Mouse (Mus musculus) kidney, embryonic 16.5 days (tissue): ENCODE results near the gene Clk2. TPM values are rescaled to one million over a fixed set of nuclear protein-coding genes. Genes with fewer than 3 reads are reported as not detected.

Experiments
- ATAC-seq: fragments of 200-750 bp; cut with Nextera tagmentation; 2 replicates; pipeline ENCODE4 v1.8.0; 2017; ENCODE audit warnings: moderate TSS enrichment; ENCODE audit not compliant: low FRiP score, low TSS enrichment
- H3K27ac ChIP-seq: fragments of 300-500 bp; sonication (generic); 2 replicates; pipeline ENCODE4 v1.5.1; 2014; ENCODE audit warnings: low read length
- H3K27me3 ChIP-seq: fragments of 300-500 bp; sonication (generic); 2 replicates; pipeline ENCODE4 v1.6.1; 2014; ENCODE audit warnings: low read length, control low read depth, mixed read lengths; ENCODE audit not compliant: insufficient read depth
- H3K36me3 ChIP-seq: fragments of 300-500 bp; sonication (generic); 2 replicates; pipeline ENCODE4 v1.6.1; 2014; ENCODE audit warnings: low read length, control low read depth, mixed read lengths; ENCODE audit not compliant: insufficient read depth
- H3K4me1 ChIP-seq: fragments of 300-500 bp; sonication (generic); 2 replicates; pipeline ENCODE4 v1.6.1; 2014; ENCODE audit warnings: low read length, control low read depth, mixed read lengths; ENCODE audit not compliant: insufficient read depth
- H3K4me2 ChIP-seq: fragments of 300-500 bp; sonication (generic); replicated peaks from 2 replicates; pipeline ENCODE4 v1.6.1; 2014; ENCODE audit warnings: low read depth, low read length
- H3K4me3 ChIP-seq: fragments of 300-500 bp; sonication (generic); 2 replicates; pipeline ENCODE4 v1.5.1; 2014; ENCODE audit warnings: mild to moderate bottlenecking, low read length
- H3K9ac ChIP-seq: fragments of 300-500 bp; sonication (generic); replicated peaks from 2 replicates; pipeline ENCODE4 v1.6.1; 2014; ENCODE audit warnings: low read length
- H3K9me3 ChIP-seq: fragments of 300-500 bp; sonication (generic); 2 replicates; pipeline ENCODE4 v1.6.1; 2016; ENCODE audit warnings: low read length, control low read depth
- WGBS: fragments of 180-500 bp; shearing (Covaris S2); extraction: QIAGEN DNeasy Blood & Tissue Kit; methylation state at CpG from one replicate; pipeline ENCODE4 v1.1.7; 2014; 5-methylcytosine and 5-hydroxymethylcytosine counted together
- polyA plus RNA-seq: library from polyadenylated mRNA; unstranded; fragments of >200 nt; fragmentation: Nextera tagmentation; extraction: Ambion mirVana; gene quantifications from 2 replicates; pipeline ENCODE4 v1.2.1, GENCODE M21; 2015

The Clk2 gene
- polyA plus RNA-seq, 1 experiment from 2014 or later = 29.1 TPM

GRCm38 (mm10) chr3:89133752-89134151 is 30.8 kb upstream of the Clk2 start:
- Histone ChIP-seq H3K4me1 (peaks cover 5% of the 10 kb centered on the region; the same call in 1 of the 2 replicates), H3K36me3 (no peaks in the 10 kb centered on the region), H3K9me3 (no peaks in the 10 kb centered on the region), H3K27ac (no peak overlapping the region), H3K9ac (no peak overlapping the region), H3K27me3 (no peaks in the 10 kb centered on the region), H3K4me2 (no peak overlapping the region), H3K4me3 (no peak overlapping the region)
- 84% methylated on average over 1 of the region's 1 CpGs for WGBS
- ATAC-seq = no peak

DNA sequence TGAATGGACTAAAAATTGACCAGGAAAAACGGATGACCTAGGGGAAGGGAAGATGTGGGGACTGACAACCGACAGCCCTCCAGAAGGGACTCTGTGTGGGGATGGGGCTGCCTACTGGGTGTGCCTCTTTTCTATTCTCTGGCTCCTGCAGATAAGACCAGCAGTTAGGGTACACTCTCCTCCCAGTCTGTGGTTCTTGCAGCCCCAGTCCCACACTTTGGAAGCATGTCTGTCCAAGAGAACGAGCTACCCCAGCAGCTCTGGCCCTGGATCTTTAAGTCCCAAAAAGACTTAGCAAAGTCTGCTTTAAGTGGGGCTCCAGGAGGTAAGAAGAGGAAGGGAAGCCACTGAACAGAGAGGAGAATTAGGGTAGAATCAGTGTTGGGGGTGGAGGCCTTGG is 28.6 kb upstream of the Clk2 start, which contains the start of gene Pklr:
Gene Pklr (plus strand): TSS at position 185 of the 400 bp plus-strand sequence.
- Histone ChIP-seq H3K4me2 (0 out of 2 replicates have a peak within 1 kb of the TSS, but pooled peaks have one; percentile 5), H3K9ac (no peak within 1 kb of the TSS; the same call in 1 of the 2 replicates), H3K4me3 (no peak within 1 kb of the TSS), H3K27ac (0 out of 2 replicates have a peak within 1 kb of the TSS, but pooled peaks have one; percentile 20), H3K4me1 (peaks cover 5% of the 10 kb centered on the region; the same call in 1 of the 2 replicates), H3K27me3 (no peaks in the 10 kb centered on the region), H3K36me3 (no peaks in the 10 kb centered on the region), H3K9me3 (no peaks in the 10 kb centered on the region)
- WGBS = 57% methylated on average over 3 of the region's 3 CpGs
- no peak for ATAC-seq

- peak; percentile 95 for ATAC-seq
- WGBS = 32% methylated on average over 9 of the region's 9 CpGs
- no peaks in the 10 kb centered on the region for H3K36me3 ChIP-seq
- 0 out of 2 replicates have a peak overlapping the region, but pooled peaks have one; percentile 5 for H3K4me2 ChIP-seq
- H3K4me1 ChIP-seq = peaks cover 5% of the 10 kb centered on the region; the same call in 1 of the 2 replicates
- H3K27me3 ChIP-seq = no peaks in the 10 kb centered on the region
- H3K9ac ChIP-seq = no peak overlapping the region; the same call in 1 of the 2 replicates
- 0 out of 2 replicates have a peak overlapping the region, but pooled peaks have one; percentile 20 for H3K27ac ChIP-seq
- no peaks in the 10 kb centered on the region for H3K9me3 ChIP-seq
- H3K4me3 ChIP-seq = no peak overlapping the region
Measured at GRCm38 (mm10) chr3:89136365-89136764, 28.2 kb upstream of the Clk2 start.

DNA sequence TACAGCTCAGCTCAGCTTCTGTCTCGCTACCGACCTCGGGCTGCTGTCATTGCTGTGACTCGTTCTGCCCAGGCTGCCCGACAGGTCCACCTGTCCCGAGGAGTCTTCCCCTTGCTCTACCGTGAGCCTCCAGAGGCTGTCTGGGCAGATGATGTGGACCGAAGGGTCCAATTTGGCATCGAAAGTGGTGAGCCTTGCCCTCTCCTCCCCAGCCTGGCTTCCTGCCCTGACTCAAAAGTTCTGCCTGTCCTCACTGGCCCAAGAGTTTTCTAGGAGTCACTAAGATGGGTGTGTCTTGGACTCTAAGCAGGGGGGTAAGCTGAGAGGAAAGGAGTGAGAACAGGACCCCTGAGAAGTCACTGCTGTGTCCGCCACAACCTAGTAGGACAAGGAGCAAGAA is 19.8 kb upstream of the Clk2 start:
- Histone ChIP-seq H3K4me1 (peaks cover 9% of the 10 kb centered on the region), H3K27me3 (peaks cover 8% of the 10 kb centered on the region; the same call in 1 of the 2 replicates), H3K9me3 (no peaks in the 10 kb centered on the region), H3K9ac (no peak overlapping the region), H3K27ac (no peak overlapping the region), H3K4me3 (no peak overlapping the region), H3K4me2 (no peak overlapping the region), H3K36me3 (no peaks in the 10 kb centered on the region)
- no peak for ATAC-seq
- 71% methylated on average over 10 of the region's 10 CpGs for WGBS

DNA sequence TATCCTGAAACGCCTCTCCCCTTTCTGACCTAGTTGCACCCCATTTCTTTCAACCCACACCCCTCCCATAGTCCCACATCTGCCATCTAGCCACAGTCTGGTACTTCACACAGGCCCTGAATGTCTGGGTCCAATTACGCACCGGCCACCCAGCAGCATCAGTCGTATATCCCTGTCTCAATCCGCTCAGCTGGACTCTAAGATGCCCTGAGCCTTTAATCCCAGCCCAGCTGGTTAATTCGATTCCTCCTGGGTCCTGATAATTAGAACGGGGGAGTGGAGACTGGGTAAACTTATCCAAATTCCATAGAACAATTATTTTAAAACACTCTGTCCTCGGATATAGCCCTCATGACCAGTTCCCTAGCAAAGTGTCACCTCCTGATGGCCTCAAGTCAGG is 19.0 kb upstream of the Clk2 start:
- ATAC-seq = no peak
- no peak overlapping the region for H3K27ac ChIP-seq
- H3K4me1 ChIP-seq = peaks cover 9% of the 10 kb centered on the region
- no peak overlapping the region for H3K4me3 ChIP-seq
- H3K9ac ChIP-seq = no peak overlapping the region
- H3K4me2 ChIP-seq = no peak overlapping the region
- 47% methylated on average over 8 of the region's 8 CpGs for WGBS
- H3K27me3 ChIP-seq = peaks cover 8% of the 10 kb centered on the region; the same call in 1 of the 2 replicates
- no peaks in the 10 kb centered on the region for H3K36me3 ChIP-seq
- H3K9me3 ChIP-seq = no peaks in the 10 kb centered on the region

- Histone ChIP-seq H3K4me2 (peak overlapping the region; percentile 69), H3K4me3 (peak overlapping the region; percentile 41), H3K27ac (no peak overlapping the region), H3K4me1 (peaks cover 9% of the 10 kb centered on the region), H3K36me3 (no peaks in the 10 kb centered on the region), H3K9ac (peak overlapping the region; percentile 48), H3K27me3 (peaks cover 8% of the 10 kb centered on the region; the same call in 1 of the 2 replicates), H3K9me3 (no peaks in the 10 kb centered on the region)
- peak; percentile 89 for ATAC-seq
- 22% methylated on average over 26 of the region's 26 CpGs for WGBS
Measured at GRCm38 (mm10) chr3:89147101-89147978, 17.3 kb upstream of the Clk2 start.

- Histone ChIP-seq H3K4me1 (peaks cover 9% of the 10 kb centered on the region), H3K27me3 (peaks cover 8% of the 10 kb centered on the region; the same call in 1 of the 2 replicates), H3K9ac (peak overlapping the region; percentile 48), H3K36me3 (no peaks in the 10 kb centered on the region), H3K4me3 (peak overlapping the region; percentile 41), H3K27ac (no peak overlapping the region), H3K4me2 (peak overlapping the region; percentile 69), H3K9me3 (no peaks in the 10 kb centered on the region)
- ATAC-seq = no peak; the same call in 1 of the 2 replicates
- 3% methylated on average over 15 of the region's 15 CpGs for WGBS
Measured at GRCm38 (mm10) chr3:89147979-89148311, 16.6 kb upstream of the Clk2 start.

GRCm38 (mm10) chr3:89148567-89148966 is 16.0 kb upstream of the Clk2 start:
- Histone ChIP-seq H3K9me3 (no peaks in the 10 kb centered on the region), H3K27me3 (peaks cover 8% of the 10 kb centered on the region; the same call in 1 of the 2 replicates), H3K27ac (no peak overlapping the region), H3K4me2 (0 out of 2 replicates have a peak overlapping the region, but pooled peaks have one; percentile 69), H3K4me1 (peaks cover 9% of the 10 kb centered on the region), H3K4me3 (no peak overlapping the region), H3K36me3 (no peaks in the 10 kb centered on the region), H3K9ac (no peak overlapping the region)
- 72% methylated on average over 14 of the region's 14 CpGs for WGBS
- ATAC-seq = no peak

DNA sequence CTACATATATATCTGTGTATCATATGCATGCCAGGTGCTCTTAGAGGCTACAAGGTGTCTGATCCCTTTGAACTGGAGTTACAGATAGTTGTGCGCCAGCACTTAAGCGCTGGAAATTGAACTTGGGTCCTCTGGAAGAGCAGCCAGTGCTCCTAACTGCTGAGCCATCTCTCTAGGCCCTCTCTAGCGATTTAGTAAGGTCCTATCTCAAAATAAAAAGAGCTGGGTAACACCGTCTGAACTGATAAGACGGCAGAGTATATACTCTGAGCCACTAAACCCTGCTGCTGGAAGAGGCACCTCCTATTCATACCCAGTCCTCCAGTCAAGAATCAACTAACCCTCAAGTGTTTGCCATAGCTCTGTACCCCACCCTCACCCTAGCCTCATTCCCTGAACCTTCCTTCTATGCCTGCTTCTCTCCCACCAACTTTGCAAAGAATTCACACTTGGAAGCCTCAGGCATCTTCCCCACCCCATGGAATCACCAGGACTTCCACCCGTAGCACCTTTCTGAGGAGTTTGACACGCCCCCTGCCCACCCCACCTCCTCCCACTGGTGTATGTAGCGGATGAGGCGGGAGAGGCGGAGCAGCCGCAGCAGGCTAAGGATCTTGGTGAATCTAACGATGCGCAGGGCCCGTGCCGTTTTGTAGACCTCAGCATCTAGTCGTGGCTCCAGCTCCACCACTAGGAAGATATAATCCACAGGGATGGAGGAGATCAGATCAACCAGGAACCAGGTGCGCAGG is 12.3 kb upstream of the Clk2 start:
- no peak overlapping the region for H3K4me3 ChIP-seq
- no peak overlapping the region for H3K9ac ChIP-seq
- peaks cover 9% of the 10 kb centered on the region for H3K4me1 ChIP-seq
- 50% methylated on average over 17 of the region's 17 CpGs for WGBS
- ATAC-seq = no peak
- no peak overlapping the region for H3K27ac ChIP-seq
- H3K9me3 ChIP-seq = no peaks in the 10 kb centered on the region
- H3K36me3 ChIP-seq = no peaks in the 10 kb centered on the region
- no peak overlapping the region for H3K4me2 ChIP-seq
- H3K27me3 ChIP-seq = peaks cover 8% of the 10 kb centered on the region; the same call in 1 of the 2 replicates
